Mouse (Mus musculus): ENCODE results near the gene Morn3.

GRCm38 (mm10) chr5:122994910-122995309, 51.9 kb downstream of the Morn3 start:
- TF ChIP-seq CTCF (IDR thresholded peaks at IDR 0.05; ENCODE audit: low read depth): no peak
- no peak for TF ChIP-seq EP300 (optimal IDR thresholded peaks at IDR 0.05)
